Mouse (Mus musculus) hindbrain, embryonic 10.5 days (tissue): ENCODE results near the gene Per1. TPM values are rescaled to one million over a fixed set of nuclear protein-coding genes. Genes with fewer than 3 reads are reported as not detected.

Experiments used
- DNase-seq: peaks from one replicate; pipeline ENCODE4 v3.0.0-alpha.2; 2017; ENCODE audit warnings: low spot score
- H3K27ac ChIP-seq: fragments of 300-500 bp; sonication (generic); 2 replicates; pipeline ENCODE4 v1.5.1; 2016; ENCODE audit warnings: mild to moderate bottlenecking, moderate library complexity
- H3K27me3 ChIP-seq: fragments of 300-500 bp; sonication (generic); 2 replicates; pipeline ENCODE4 v1.6.1; 2016; ENCODE audit warnings: mild to moderate bottlenecking; ENCODE audit not compliant: poor library complexity, insufficient read depth, severe bottlenecking
- H3K36me3 ChIP-seq: fragments of 300-500 bp; sonication (generic); 2 replicates; pipeline ENCODE4 v1.6.1; 2016; ENCODE audit warnings: mild to moderate bottlenecking, moderate library complexity
- H3K4me1 ChIP-seq: fragments of 300-500 bp; sonication (generic); replicated peaks from 2 replicates; pipeline ENCODE4 v1.6.1; 2016; ENCODE audit warnings: mild to moderate bottlenecking
- H3K4me3 ChIP-seq: fragments of 300-500 bp; sonication (generic); 2 replicates; pipeline ENCODE4 v1.5.1; 2016; ENCODE audit warnings: mild to moderate bottlenecking, moderate library complexity
- H3K9me3 ChIP-seq: fragments of 300-500 bp; sonication (generic); 2 replicates; pipeline ENCODE4 v1.6.1; 2016; ENCODE audit warnings: mild to moderate bottlenecking, moderate library complexity
- WGBS: fragments of 180-500 bp; shearing (Covaris S2); methylation state at CpG from one replicate; pipeline ENCODE4 v1.1.7; 2016; 5-methylcytosine and 5-hydroxymethylcytosine counted together
- polyA plus RNA-seq: library from polyadenylated mRNA; unstranded; fragments of >200 nt; fragmentation: Nextera tagmentation; extraction: Ambion mirVana; gene quantifications from 2 replicates; pipeline ENCODE4 v1.2.1, GENCODE M21; 2016

Gene Per1
- polyA plus RNA-seq, 1 experiment from 2014 or later, result 9.8 TPM

DNA sequence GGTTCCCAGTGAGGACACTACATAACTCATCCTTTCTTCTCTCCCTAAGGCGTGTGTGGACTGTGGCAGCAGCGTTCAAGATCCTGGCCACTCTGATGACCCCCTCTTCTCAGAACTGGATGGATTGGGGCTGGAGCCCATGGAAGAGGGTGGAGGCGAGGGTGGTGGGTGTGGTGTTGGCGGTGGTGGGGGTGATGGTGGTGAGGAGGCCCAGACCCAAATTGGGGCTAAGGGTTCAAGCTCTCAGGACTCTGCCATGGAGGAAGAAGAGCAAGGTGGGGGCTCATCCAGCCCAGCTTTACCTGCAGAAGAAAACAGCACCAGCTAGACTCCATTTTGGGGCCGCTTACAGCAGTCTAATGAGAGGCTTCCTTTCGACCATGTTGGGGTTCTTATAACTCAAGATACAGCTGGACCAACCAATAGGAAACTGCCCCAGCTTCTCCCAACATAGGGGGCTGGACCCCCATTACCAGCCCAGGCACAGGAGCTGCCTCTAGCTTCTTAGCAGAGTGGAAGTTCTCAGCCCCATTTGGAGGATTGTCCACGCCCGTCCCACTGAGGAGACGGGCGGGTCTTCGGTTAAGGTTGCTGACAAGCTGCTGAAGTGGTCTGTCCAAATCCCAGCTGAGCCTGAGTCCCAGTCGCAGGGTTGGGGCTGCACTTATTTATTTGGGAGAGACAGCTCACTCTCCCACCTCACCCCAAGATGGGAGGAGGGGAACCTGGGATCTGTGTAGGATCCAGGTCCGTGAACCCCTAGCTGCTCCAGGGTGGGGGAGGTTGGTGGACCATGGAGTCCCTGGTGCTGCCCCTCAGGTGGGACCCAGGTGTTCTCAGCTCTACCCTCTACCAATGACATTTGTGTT, 14.2 kb downstream of the Per1 start:
- DNase-seq, result no peak
- H3K4me3 ChIP-seq, result peak overlapping the region; percentile 59
- WGBS, result 82% methylated on average over 13 of the region's 13 CpGs
- no peaks in the 10 kb centered on the region for H3K9me3 ChIP-seq
- H3K36me3 ChIP-seq, result peaks cover 54% of the 10 kb centered on the region
- H3K27me3 ChIP-seq, result peaks cover 28% of the 10 kb centered on the region
- no peak overlapping the region for H3K27ac ChIP-seq
- peaks cover 23% of the 10 kb centered on the region for H3K4me1 ChIP-seq

- no peaks in the 10 kb centered on the region for H3K9me3 ChIP-seq
- peaks cover 40% of the 10 kb centered on the region for H3K27me3 ChIP-seq
- H3K4me3 ChIP-seq, result peak overlapping the region; percentile 59
- H3K27ac ChIP-seq, result peak overlapping the region; percentile 50; the same call in 1 of the 2 replicates
- H3K4me1 ChIP-seq, result peaks cover 21% of the 10 kb centered on the region
- peaks cover 42% of the 10 kb centered on the region for H3K36me3 ChIP-seq
- under 1% methylated on average over 30 of the region's 30 CpGs for WGBS
- peak; percentile 96 for DNase-seq
Observed at GRCm38 (mm10) chr11:69110319-69111046, 15.5 kb downstream of the Per1 start.

DNA sequence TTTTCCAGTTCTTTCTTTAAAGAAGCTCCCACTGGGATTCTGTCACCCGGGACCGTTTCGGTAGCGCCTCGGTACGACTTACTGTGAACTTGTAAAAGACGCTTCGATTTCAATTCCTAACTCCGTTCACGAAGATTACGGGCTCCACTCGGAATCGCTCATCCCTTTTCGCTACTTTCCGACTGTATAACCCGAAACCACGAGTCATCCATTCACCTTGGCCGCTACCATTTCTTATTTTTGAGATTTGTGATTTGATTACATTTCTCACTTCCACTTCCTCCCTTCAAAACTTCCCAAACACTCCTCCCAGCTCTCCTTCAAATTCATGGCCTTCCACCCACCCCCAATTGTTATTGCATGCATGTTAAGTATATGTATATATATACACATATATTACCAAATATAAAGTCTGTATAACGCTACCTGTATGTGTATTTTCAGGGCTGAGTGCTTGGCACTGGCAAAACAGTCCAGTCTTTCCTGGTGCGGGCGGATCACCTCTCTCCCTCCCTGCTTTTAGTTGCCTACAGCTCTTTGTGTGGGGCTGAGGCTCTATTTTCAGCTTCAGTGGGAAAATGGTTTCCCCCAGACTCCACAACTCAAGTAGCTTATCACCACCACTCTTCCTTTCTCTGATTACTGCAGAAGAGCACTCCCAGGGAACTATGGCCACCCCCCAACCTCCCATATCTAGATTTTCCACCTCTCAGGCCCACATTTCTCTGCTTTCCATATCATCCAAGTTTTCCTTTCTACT, 16.2 kb downstream of the Per1 start:
- Histone ChIP-seq H3K27ac (peak overlapping the region; percentile 50; the same call in 1 of the 2 replicates), H3K9me3 (no peaks in the 10 kb centered on the region), H3K4me3 (peak overlapping the region; percentile 59), H3K4me1 (peaks cover 21% of the 10 kb centered on the region), H3K27me3 (peaks cover 47% of the 10 kb centered on the region), H3K36me3 (peaks cover 34% of the 10 kb centered on the region)
- 7% methylated on average over 21 of the region's 21 CpGs for WGBS
- no peak for DNase-seq

GRCm38 (mm10) chr11:69111865-69112264, 16.8 kb downstream of the Per1 start:
- peaks cover 23% of the 10 kb centered on the region for H3K4me1 ChIP-seq
- H3K4me3 ChIP-seq, result peak overlapping the region; percentile 59
- WGBS, result 63% methylated on average over 4 of the region's 4 CpGs
- 0 out of 2 replicates have a peak overlapping the region, but pooled peaks have one; percentile 50 for H3K27ac ChIP-seq
- no peaks in the 10 kb centered on the region for H3K9me3 ChIP-seq
- H3K27me3 ChIP-seq, result peaks cover 54% of the 10 kb centered on the region
- DNase-seq, result no peak
- peaks cover 28% of the 10 kb centered on the region for H3K36me3 ChIP-seq

- Histone ChIP-seq H3K9me3 (no peaks in the 10 kb centered on the region), H3K27me3 (peaks cover 59% of the 10 kb centered on the region), H3K4me3 (no peak overlapping the region), H3K27ac (no peak overlapping the region), H3K36me3 (peaks cover 7% of the 10 kb centered on the region), H3K4me1 (peaks cover 42% of the 10 kb centered on the region)
- WGBS, result 78% methylated on average over 3 of the region's 3 CpGs
- DNase-seq, result no peak
Observed at GRCm38 (mm10) chr11:69114018-69114417, 19.0 kb downstream of the Per1 start.

DNA sequence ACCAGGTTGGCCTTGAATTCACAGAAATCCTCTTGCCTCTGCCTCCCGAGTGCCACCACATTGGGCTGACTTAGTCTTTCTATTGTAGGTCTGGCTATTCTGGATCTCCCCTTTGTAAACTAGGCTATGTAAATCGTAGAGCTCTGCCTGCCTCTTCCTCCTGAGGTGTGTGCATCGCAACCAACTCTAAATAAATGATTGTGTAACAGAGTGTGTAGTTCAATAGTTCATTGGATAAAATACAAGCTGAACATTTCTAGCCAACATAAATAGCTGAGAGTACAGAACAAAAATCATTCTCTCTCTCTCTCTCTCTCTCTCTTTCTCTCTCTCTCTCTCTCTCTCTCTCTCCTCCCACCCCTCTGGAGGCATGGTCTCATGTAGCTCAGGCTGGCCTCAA, 19.6 kb downstream of the Per1 start:
- WGBS, result 85% methylated on average over 3 of the region's 3 CpGs
- peaks cover 65% of the 10 kb centered on the region for H3K27me3 ChIP-seq
- H3K4me3 ChIP-seq, result no peak overlapping the region

DNA sequence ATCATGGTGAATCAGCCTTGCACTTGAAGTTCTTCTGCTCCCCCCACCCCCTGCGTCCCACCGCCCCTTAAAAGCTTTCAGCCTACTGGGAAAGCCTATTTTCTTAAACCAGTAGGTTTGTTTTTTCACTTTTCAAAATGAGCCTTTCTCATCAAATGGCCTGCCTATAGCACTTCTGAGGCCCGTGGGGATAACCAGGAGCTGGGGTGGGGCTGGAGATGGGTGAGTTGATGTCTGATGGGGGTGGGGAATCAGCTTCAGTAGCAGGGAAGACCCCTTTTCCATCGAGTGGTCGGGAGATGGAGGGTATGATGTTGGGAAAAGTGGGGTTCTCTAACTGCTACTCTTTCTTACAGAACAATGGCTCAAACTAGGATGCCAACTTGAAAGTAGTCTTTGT, 21.8 kb downstream of the Per1 start:
- H3K27me3 ChIP-seq, result peaks cover 81% of the 10 kb centered on the region
- H3K27ac ChIP-seq, result no peak overlapping the region
- no peaks in the 10 kb centered on the region for H3K36me3 ChIP-seq
- peak overlapping the region; percentile 92; the same call in 1 of the 2 replicates for H3K4me3 ChIP-seq
- peaks cover 55% of the 10 kb centered on the region for H3K4me1 ChIP-seq
- no peak for DNase-seq
- no peaks in the 10 kb centered on the region for H3K9me3 ChIP-seq
- WGBS, result 55% methylated on average over 5 of the region's 5 CpGs

More for the DNA sequence above, 19.6 kb downstream of the Per1 start:
- no peak overlapping the region for H3K27ac ChIP-seq
- no peaks in the 10 kb centered on the region for H3K9me3 ChIP-seq
- H3K4me1 ChIP-seq, result peaks cover 43% of the 10 kb centered on the region
- DNase-seq, result no peak
- H3K36me3 ChIP-seq, result peaks cover under 1% of the 10 kb centered on the region; the same call in 1 of the 2 replicates

GRCm38 (mm10) chr11:69117737-69118695, 23.0 kb downstream of the Per1 start:
- H3K27me3 ChIP-seq, result peaks cover 74% of the 10 kb centered on the region
- peak overlapping the region; percentile 82 for H3K27ac ChIP-seq
- WGBS, result under 1% methylated on average over 45 of the region's 45 CpGs
- DNase-seq, result peak; percentile 71
- no peaks in the 10 kb centered on the region for H3K9me3 ChIP-seq
- peaks cover 61% of the 10 kb centered on the region for H3K4me1 ChIP-seq
- no peaks in the 10 kb centered on the region for H3K36me3 ChIP-seq
- H3K4me3 ChIP-seq, result peak overlapping the region; percentile 92

GRCm38 (mm10) chr11:69118765-69119164, 23.7 kb downstream of the Per1 start:
- peak; percentile 83 for DNase-seq
- Histone ChIP-seq H3K4me3 (peak overlapping the region; percentile 92), H3K4me1 (peaks cover 63% of the 10 kb centered on the region), H3K36me3 (no peaks in the 10 kb centered on the region), H3K27me3 (peaks cover 68% of the 10 kb centered on the region), H3K9me3 (no peaks in the 10 kb centered on the region), H3K27ac (no peak overlapping the region)
- 1% methylated on average over 15 of the region's 15 CpGs for WGBS

DNA sequence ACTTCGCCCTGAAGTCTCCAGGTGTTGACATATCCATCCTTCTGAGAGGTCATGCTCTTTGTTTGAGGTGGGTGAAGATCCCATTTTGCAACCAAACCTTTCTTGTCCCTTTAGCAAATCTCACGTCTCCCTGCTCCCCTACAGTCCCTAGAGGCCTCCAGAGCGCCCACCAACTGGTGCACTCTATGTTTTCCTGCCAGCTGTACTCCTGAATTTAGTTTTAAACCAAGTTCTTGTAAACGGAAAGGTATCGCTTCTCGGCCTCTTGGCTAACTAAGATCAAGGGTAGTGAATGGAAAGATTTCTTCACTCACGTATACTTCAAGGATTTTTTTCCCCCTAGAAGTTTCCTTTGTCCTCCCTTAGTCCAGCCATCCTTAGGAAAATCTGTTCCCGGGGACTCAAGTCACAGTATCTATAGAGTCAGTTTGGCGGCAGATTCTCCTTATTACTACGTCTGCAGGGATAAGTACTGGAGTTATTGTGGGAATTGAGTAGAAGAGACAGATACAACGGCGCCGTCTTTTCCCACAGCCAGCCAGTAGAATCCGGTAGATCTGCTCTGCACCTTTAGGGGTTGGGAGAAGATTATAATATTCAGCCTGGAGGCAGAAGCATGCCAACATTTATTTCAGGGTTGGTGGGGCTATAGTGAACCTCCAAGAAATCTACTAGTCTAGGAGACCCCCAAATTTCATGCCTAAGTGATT, 24.6 kb downstream of the Per1 start:
- Histone ChIP-seq H3K9me3 (no peaks in the 10 kb centered on the region), H3K4me3 (peak overlapping the region; percentile 92), H3K36me3 (no peaks in the 10 kb centered on the region), H3K27ac (0 out of 2 replicates have a peak overlapping the region, but pooled peaks have one; percentile 67), H3K27me3 (peaks cover 60% of the 10 kb centered on the region), H3K4me1 (peaks cover 63% of the 10 kb centered on the region)
- WGBS, result 18% methylated on average over 14 of the region's 14 CpGs
- no peak for DNase-seq
